Mouse (Mus musculus): ENCODE data around the gene Retreg1.

- TF ChIP-seq CTCF (conservative IDR thresholded peaks at IDR 0.05; ENCODE audit: low read length) (no peak), POU5F1 (IDR thresholded peaks at IDR 0.05; ENCODE audit: borderline replicate concordance, low read length) (no peak), NANOG (IDR thresholded peaks at IDR 0.05; ENCODE audit: borderline replicate concordance, low read length) (no peak)
These were observed 106.7 kb downstream of the Retreg1 start for GRCm38 (mm10) chr15:25949696-25950095.

All from E14TG2a.4 (cell line).